Mouse (Mus musculus) neural tube, embryonic 11.5 days (tissue): Measurements from ENCODE around the gene Scamp2. TPM values are rescaled to one million over a fixed set of nuclear protein-coding genes. Genes with fewer than 3 reads are reported as not detected.

Experiments
- ATAC-seq: fragments of 200-750 bp; cut with Nextera tagmentation; 2 replicates; pipeline ENCODE4 v1.8.0; 2017; ENCODE audit warnings: moderate number of reproducible peaks, mild to moderate bottlenecking, moderate TSS enrichment, moderate library complexity; ENCODE audit not compliant: insufficient read depth, low FRiP score, low TSS enrichment
- DNase-seq: peaks from one replicate; pipeline ENCODE4 v3.0.0-alpha.2; 2015; ENCODE audit warnings: low spot score
- H3K27ac ChIP-seq: fragments of 300-500 bp; sonication (generic); 2 replicates; pipeline ENCODE4 v1.5.1; 2014; ENCODE audit warnings: low read depth, mild to moderate bottlenecking, low read length
- H3K27me3 ChIP-seq: fragments of 300-500 bp; sonication (generic); 2 replicates; pipeline ENCODE4 v1.6.1; 2014; ENCODE audit warnings: mild to moderate bottlenecking, low read length, mixed read lengths; ENCODE audit not compliant: control insufficient read depth, insufficient read depth
- H3K36me3 ChIP-seq: fragments of 300-500 bp; sonication (generic); 2 replicates; pipeline ENCODE4 v1.6.1; 2014; ENCODE audit warnings: mild to moderate bottlenecking, low read length, moderate library complexity, mixed read lengths; ENCODE audit not compliant: control insufficient read depth, insufficient read depth
- H3K4me1 ChIP-seq: fragments of 300-500 bp; sonication (generic); 2 replicates; pipeline ENCODE4 v1.6.1; 2014; ENCODE audit warnings: low read length, mixed read lengths; ENCODE audit not compliant: control insufficient read depth, insufficient read depth
- H3K4me2 ChIP-seq: fragments of 300-500 bp; sonication (generic); 2 replicates; pipeline ENCODE4 v1.6.1; 2014; ENCODE audit warnings: low read depth, mild to moderate bottlenecking, moderate library complexity
- H3K4me3 ChIP-seq: fragments of 300-500 bp; sonication (generic); 2 replicates; pipeline ENCODE4 v1.5.1; 2014; ENCODE audit warnings: low read depth, low read length
- H3K9ac ChIP-seq: fragments of 300-500 bp; sonication (generic); 2 replicates; pipeline ENCODE4 v1.6.1; 2014; ENCODE audit warnings: mild to moderate bottlenecking, low read length
- H3K9me3 ChIP-seq: fragments of 300-500 bp; sonication (generic); 2 replicates; pipeline ENCODE4 v1.6.1; 2016; ENCODE audit warnings: low read length; ENCODE audit not compliant: control insufficient read depth
- WGBS: fragments of 180-500 bp; shearing (Covaris S2); extraction: QIAGEN DNeasy Blood & Tissue Kit; methylation state at CpG from one replicate; pipeline ENCODE4 v1.1.7; 2014; 5-methylcytosine and 5-hydroxymethylcytosine counted together
- polyA plus RNA-seq: library from polyadenylated mRNA; unstranded; fragments of >200 nt; fragmentation: Nextera tagmentation; extraction: Ambion mirVana; gene quantifications from 2 replicates; pipeline ENCODE4 v1.2.1, GENCODE M21; 2014

Scamp2 gene
- polyA plus RNA-seq, 1 experiment from 2014 or later, result 59.6 TPM

GRCm38 (mm10) chr9:57597265-57597664 is 36.5 kb downstream of the Scamp2 start:
- H3K4me2 ChIP-seq, result no peak overlapping the region
- no peaks in the 10 kb centered on the region for H3K9me3 ChIP-seq
- H3K9ac ChIP-seq, result no peak overlapping the region
- DNase-seq (no peak), ATAC-seq (no peak)
- H3K4me1 ChIP-seq, result peaks cover 13% of the 10 kb centered on the region
- H3K4me3 ChIP-seq, result no peak overlapping the region
- peaks cover 2% of the 10 kb centered on the region for H3K36me3 ChIP-seq
- no peaks in the 10 kb centered on the region for H3K27me3 ChIP-seq
- no peak overlapping the region for H3K27ac ChIP-seq
- 87% methylated on average over 8 of the region's 8 CpGs for WGBS

GRCm38 (mm10) chr9:57597929-57598382 is 37.2 kb downstream of the Scamp2 start:
- Histone ChIP-seq H3K4me1 (peaks cover 13% of the 10 kb centered on the region), H3K4me2 (no peak overlapping the region), H3K9ac (peak overlapping the region; percentile 26; the same call in 1 of the 2 replicates), H3K27ac (peak overlapping the region; percentile 34; the same call in 1 of the 2 replicates), H3K9me3 (no peaks in the 10 kb centered on the region), H3K36me3 (peaks cover 2% of the 10 kb centered on the region), H3K4me3 (no peak overlapping the region), H3K27me3 (no peaks in the 10 kb centered on the region)
- ATAC-seq (0 out of 2 replicates have a peak, but pooled peaks have one; percentile 20), DNase-seq (peak; percentile 26)
- WGBS, result 46% methylated on average over 4 of the region's 4 CpGs

GRCm38 (mm10) chr9:57598851-57599563 is 38.3 kb downstream of the Scamp2 start:
- DNase-seq (no peak), ATAC-seq (no peak)
- WGBS, result 54% methylated on average over 8 of the region's 8 CpGs
- H3K4me2 ChIP-seq, result no peak overlapping the region
- no peaks in the 10 kb centered on the region for H3K9me3 ChIP-seq
- H3K9ac ChIP-seq, result no peak overlapping the region
- no peak overlapping the region for H3K4me3 ChIP-seq
- no peaks in the 10 kb centered on the region for H3K27me3 ChIP-seq
- H3K4me1 ChIP-seq, result peaks cover 13% of the 10 kb centered on the region
- 0 out of 2 replicates have a peak overlapping the region, but pooled peaks have one; percentile 14 for H3K27ac ChIP-seq
- H3K36me3 ChIP-seq, result peaks cover 2% of the 10 kb centered on the region

- Histone ChIP-seq H3K9me3 (no peaks in the 10 kb centered on the region), H3K4me2 (no peak overlapping the region), H3K4me1 (peaks cover 13% of the 10 kb centered on the region), H3K27me3 (peaks cover under 1% of the 10 kb centered on the region; the same call in 1 of the 2 replicates), H3K9ac (no peak overlapping the region), H3K36me3 (no peaks in the 10 kb centered on the region), H3K4me3 (no peak overlapping the region), H3K27ac (no peak overlapping the region)
- DNase-seq (peak; percentile 48), ATAC-seq (no peak; the same call in 1 of the 2 replicates)
- 7% methylated on average over 3 of the region's 3 CpGs for WGBS
Measured at GRCm38 (mm10) chr9:57600620-57601352, 40.0 kb downstream of the Scamp2 start.

GRCm38 (mm10) chr9:57601353-57601706 is 40.6 kb downstream of the Scamp2 start:
- no peak overlapping the region for H3K9ac ChIP-seq
- no peaks in the 10 kb centered on the region for H3K36me3 ChIP-seq
- peaks cover 13% of the 10 kb centered on the region for H3K4me1 ChIP-seq
- ATAC-seq (no peak), DNase-seq (no peak)
- WGBS, result 76% methylated on average over 2 of the region's 2 CpGs
- H3K9me3 ChIP-seq, result no peaks in the 10 kb centered on the region
- peaks cover 2% of the 10 kb centered on the region; the same call in 1 of the 2 replicates for H3K27me3 ChIP-seq
- H3K4me3 ChIP-seq, result no peak overlapping the region
- no peak overlapping the region for H3K4me2 ChIP-seq
- H3K27ac ChIP-seq, result no peak overlapping the region

GRCm38 (mm10) chr9:57602098-57602497 is 41.4 kb downstream of the Scamp2 start:
- Histone ChIP-seq H3K4me3 (no peak overlapping the region), H3K4me2 (no peak overlapping the region), H3K4me1 (peaks cover 13% of the 10 kb centered on the region), H3K27me3 (peaks cover 2% of the 10 kb centered on the region; the same call in 1 of the 2 replicates), H3K9me3 (no peaks in the 10 kb centered on the region), H3K36me3 (no peaks in the 10 kb centered on the region), H3K9ac (no peak overlapping the region), H3K27ac (no peak overlapping the region)
- 68% methylated on average over 8 of the region's 8 CpGs for WGBS
- DNase-seq (no peak), ATAC-seq (no peak)

GRCm38 (mm10) chr9:57604875-57605274 is 44.1 kb downstream of the Scamp2 start:
- Histone ChIP-seq H3K9me3 (no peaks in the 10 kb centered on the region), H3K9ac (no peak overlapping the region), H3K27me3 (peaks cover 2% of the 10 kb centered on the region; the same call in 1 of the 2 replicates), H3K4me1 (0 out of 2 replicates have a peak, but pooled peaks cover 4% of the 10 kb centered on the region), H3K4me2 (no peak overlapping the region), H3K36me3 (no peaks in the 10 kb centered on the region), H3K4me3 (no peak overlapping the region), H3K27ac (no peak overlapping the region)
- ATAC-seq (no peak), DNase-seq (no peak)
- WGBS, result 80% methylated on average over 4 of the region's 4 CpGs

GRCm38 (mm10) chr9:57605503-57605902 is 44.8 kb downstream of the Scamp2 start:
- Histone ChIP-seq H3K27ac (no peak overlapping the region), H3K9ac (no peak overlapping the region), H3K4me3 (no peak overlapping the region), H3K4me2 (no peak overlapping the region), H3K36me3 (no peaks in the 10 kb centered on the region), H3K27me3 (peaks cover 2% of the 10 kb centered on the region; the same call in 1 of the 2 replicates), H3K9me3 (no peaks in the 10 kb centered on the region), H3K4me1 (0 out of 2 replicates have a peak, but pooled peaks cover 4% of the 10 kb centered on the region)
- DNase-seq, result no peak
- WGBS, result 27% methylated on average over 9 of the region's 9 CpGs
- ATAC-seq, result no peak
